Mouse (Mus musculus) adrenal gland, postnatal 36 days (tissue): ENCODE data around the gene Ddx46. TPM values are rescaled to one million over a fixed set of nuclear protein-coding genes. Genes with fewer than 3 reads are reported as not detected.
A peak's percentile ranks its signal among the peaks of the same experiment; 100 is the strongest.

ENCODE experiments used
- DNase-seq, 2 experiments: peaks; one replicate each; pipeline ENCODE4 v3.0.0; 2021; ENCODE audit warnings: mixed read lengths in 1 of 2
- total RNA-seq, 2 experiments: library from RNA; stranded (reverse); gene quantifications; 2 replicates each; pipeline ENCODE4 v1.2.3; 2021

Gene Ddx46
- total RNA-seq, 2 experiments from 2014 or later = 36.5 to 42.6 TPM

DNA sequence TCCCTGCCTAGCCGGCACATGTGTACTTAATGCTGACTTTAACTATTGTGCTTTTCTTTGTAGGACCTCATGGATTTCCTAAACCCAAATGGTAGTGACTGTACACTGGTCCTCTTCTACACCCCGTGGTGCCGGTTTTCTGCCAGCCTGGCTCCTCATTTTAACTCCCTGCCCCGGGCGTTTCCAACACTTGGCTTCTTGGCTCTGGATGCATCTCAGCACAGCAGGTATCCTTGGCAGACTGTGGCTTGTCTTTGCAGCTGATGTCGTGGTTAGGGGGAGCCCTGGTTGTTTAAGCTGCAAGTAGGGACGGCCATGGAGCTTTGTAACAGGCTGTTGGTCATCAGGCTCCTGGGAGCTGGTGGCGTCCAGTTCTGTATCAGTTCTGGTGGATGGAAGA, 86.7 kb downstream of the Ddx46 start:
- DNase-seq = no peak

DNA sequence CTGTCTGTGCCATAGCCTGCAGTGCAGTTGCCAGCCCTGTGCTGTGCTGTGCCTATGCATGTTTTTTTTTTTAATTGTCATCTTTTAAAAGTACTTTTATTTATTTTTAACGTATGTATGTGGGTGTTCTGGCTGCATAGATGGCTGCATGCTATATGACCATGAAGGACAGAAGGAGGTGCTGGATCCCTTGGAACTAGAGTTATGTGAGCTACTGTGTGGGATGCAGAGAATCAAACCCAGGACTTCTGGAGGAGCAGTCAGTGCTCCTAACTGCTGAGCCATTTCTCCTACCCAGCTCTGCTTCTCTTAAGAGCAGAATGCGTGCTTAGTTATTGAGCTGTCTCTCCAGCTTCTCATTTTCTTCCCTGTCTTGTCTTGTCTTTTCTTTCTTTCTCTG, 87.2 kb downstream of the Ddx46 start:
- DNase-seq = no peak

DNA sequence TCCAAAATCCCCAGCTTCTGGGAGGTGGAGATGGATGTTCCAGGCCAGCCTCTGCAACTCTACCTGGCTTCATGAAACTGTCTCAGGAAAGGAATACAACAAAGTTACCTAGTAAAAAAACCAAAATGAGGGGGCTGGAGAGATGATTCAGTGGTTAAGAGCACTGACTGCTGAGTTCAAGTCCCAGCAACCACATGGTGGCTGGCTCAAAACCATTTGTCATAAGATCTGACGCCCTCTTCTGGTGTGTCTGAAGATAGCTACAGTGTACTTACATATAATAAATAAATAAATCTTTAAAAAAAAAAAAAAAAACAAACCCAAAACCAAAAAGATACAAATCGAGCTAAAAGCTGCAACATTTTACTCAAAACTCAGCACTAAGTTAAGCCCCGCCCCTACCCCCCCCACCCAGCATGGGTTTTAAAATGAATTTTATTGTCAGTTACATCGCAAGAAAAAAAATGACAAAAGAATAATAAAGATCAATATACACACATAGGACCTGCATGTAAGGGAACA, 91.8 kb downstream of the Ddx46 start:
- no peak for DNase-seq

DNA sequence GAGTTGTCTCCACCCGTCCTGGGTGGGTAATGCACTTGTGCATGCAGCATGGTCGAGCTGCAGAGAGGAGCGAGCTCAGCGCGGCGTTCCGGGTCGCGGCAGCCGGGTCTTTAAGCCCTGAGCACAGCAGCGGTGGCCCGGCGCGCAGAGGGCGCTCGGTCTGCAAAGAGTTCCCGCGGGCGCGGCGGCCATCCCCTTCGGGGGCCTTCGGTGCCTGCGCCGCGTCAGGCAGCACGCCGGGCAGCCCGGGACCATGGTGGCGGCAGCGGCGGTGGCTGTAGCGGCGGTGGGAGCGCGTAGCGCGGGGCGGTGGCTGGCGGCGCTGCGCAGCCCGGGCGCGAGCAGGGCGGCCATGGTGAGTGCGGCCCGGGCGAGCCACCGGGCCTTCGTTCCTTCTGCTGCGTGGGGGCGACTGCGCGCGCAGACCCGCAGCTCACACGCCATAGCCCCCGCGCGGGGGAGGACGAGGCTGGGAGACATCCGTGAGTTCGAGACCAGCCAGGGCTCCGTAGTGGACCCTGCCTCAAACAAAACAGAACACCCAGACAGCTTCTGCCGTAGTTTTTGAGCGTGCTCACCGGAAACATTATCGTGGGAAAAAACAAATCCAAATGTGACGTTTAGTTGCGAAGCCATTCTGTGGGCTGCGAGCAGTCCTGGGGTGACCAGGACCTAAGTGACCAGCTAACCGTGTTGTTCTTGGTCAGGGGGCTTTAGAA, 92.5 kb downstream of the Ddx46 start, which contains the start of gene Pcbd2:
Gene Pcbd2 (plus strand): TSS at position 249 of the 719 bp plus-strand sequence.
- peak; percentile 92 to 95 for DNase-seq

DNA sequence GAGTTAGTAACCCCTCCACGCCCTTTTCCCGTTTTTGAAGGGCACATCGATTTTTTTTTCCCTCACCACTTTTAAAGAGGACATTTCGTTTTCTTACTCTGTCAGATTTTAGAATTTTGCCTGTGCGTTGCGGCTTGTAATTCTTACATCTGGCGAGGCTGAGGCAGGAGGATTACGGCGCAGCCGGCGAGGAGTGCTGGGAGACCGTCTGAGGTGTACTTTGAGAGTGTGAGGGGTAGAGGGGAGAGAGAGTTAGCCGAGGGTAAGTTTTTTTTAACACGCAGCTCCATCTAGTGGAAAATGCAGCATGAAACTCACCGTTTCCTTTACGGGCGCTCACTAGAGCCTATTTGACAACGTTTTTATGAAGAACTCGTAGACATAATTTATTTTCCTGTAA, 93.0 kb downstream of the Ddx46 start:
- DNase-seq = peak; percentile 59 to 74

DNA sequence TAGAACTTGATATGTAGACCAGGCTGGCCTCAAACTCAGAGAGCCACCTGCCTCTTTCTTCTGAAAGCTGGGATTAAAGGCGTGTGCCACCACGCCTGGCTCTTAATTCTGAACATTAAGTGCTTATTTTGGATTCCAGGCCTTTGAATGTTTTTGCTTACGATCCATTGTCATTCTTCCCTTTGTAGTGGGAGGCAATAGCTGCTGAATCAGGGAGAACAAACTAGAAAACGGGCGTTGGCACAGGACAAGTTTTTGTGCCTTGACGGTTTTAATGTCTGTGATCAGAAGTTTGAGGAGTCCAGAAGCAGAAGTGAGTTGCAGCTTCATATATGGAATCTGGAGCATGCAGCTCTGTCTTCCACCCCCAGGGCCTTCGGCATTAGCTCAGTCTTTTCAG, 95.9 kb downstream of the Ddx46 start:
- no peak for DNase-seq

Other genes starting within 250 kb of the Ddx46 start
- not detected for gene Slc34a1, start 236.8 kb upstream of the Ddx46 start, total RNA-seq
- gene Pfn3, start 219.8 kb upstream of the Ddx46 start, total RNA-seq = not detected
- gene F12, start 208.2 kb upstream of the Ddx46 start, total RNA-seq = under 1 TPM in 1 of 2 experiments, not detected in 1; 0.30 TPM
- 10 to 100 TPM; 34.5 to 49.4 TPM for gene Grk6, start 190.0 kb upstream of the Ddx46 start, total RNA-seq
- gene Prr7, start 170.8 kb upstream of the Ddx46 start, total RNA-seq = 1 to 10 TPM; 1.9 to 3.3 TPM
- gene Dbn1, start 146.9 kb upstream of the Ddx46 start, total RNA-seq = 10 to 100 TPM; 16.0 to 18.0 TPM
- 10 to 100 TPM; 15.2 to 23.9 TPM for gene Pdlim7, start 121.4 kb upstream of the Ddx46 start, total RNA-seq
- 1 to 10 TPM; 2.3 to 4.6 TPM for gene Dok3, start 105.7 kb upstream of the Ddx46 start, total RNA-seq
- gene Ddx41, start 98.4 kb upstream of the Ddx46 start, total RNA-seq = 10 to 100 TPM; 47.3 to 51.7 TPM
- 10 to 100 TPM; 32.3 to 40.4 TPM for gene Fam193b, start 63.9 kb upstream of the Ddx46 start, total RNA-seq
- 100 to 1,000 TPM; 196 to 197 TPM for gene Tmed9, start 61.3 kb upstream of the Ddx46 start, total RNA-seq
- 10 to 100 TPM; 13.4 to 16.6 TPM for gene B4galt7, start 35.1 kb upstream of the Ddx46 start, total RNA-seq
- 10 to 100 TPM; 32.8 to 34.0 TPM for gene Caml, start 12.0 kb upstream of the Ddx46 start, total RNA-seq
- 10 to 100 TPM; 63.5 to 65.7 TPM for gene B230219D22Rik, start 58.1 kb downstream of the Ddx46 start, total RNA-seq
- gene Txndc15, start 79.6 kb downstream of the Ddx46 start, total RNA-seq = 10 to 100 TPM; 68.2 to 73.5 TPM
- gene Pcbd2, start 92.3 kb downstream of the Ddx46 start, total RNA-seq = 10 to 100 TPM; 72.3 to 77.4 TPM
- under 1 TPM in 1 of 2 experiments, not detected in 1; 0.20 TPM for gene Catsper3, start 149.5 kb downstream of the Ddx46 start, total RNA-seq
- not detected for gene Pitx1, start 201.2 kb downstream of the Ddx46 start, total RNA-seq